Mouse (Mus musculus) liver, embryonic 12.5 days (tissue): ENCODE measurements at regions not wholly inside any gene's neighbourhood (a gene's known extent, or its start where the extent isn't known, plus 50 kb on each side); places are given as distances from the start of the nearest gene placed in this dataset.

Experiments
- ATAC-seq: fragments of 200-750 bp; cut with Nextera tagmentation; 2 replicates; pipeline ENCODE4 v1.8.0; 2017; ENCODE audit warnings: moderate number of reproducible peaks, mild to moderate bottlenecking, moderate library complexity
- H3K27ac ChIP-seq: fragments of 300-500 bp; sonication (generic); 2 replicates; pipeline ENCODE4 v1.5.1; 2016; ENCODE audit warnings: mild to moderate bottlenecking
- H3K27me3 ChIP-seq: fragments of 300-500 bp; sonication (generic); replicated peaks from 2 replicates; pipeline ENCODE4 v1.6.1; 2016; ENCODE audit warnings: mild to moderate bottlenecking, moderate library complexity
- H3K36me3 ChIP-seq: fragments of 300-500 bp; sonication (generic); 2 replicates; pipeline ENCODE4 v1.6.1; 2016; ENCODE audit warnings: mild to moderate bottlenecking, moderate library complexity
- H3K4me1 ChIP-seq: fragments of 300-500 bp; sonication (generic); 2 replicates; pipeline ENCODE4 v1.6.1; 2016
- H3K4me2 ChIP-seq: fragments of 300-500 bp; sonication (generic); 2 replicates; pipeline ENCODE4 v1.6.1; 2016; ENCODE audit warnings: mild to moderate bottlenecking, moderate library complexity
- H3K4me3 ChIP-seq: fragments of 300-500 bp; sonication (generic); 2 replicates; pipeline ENCODE4 v1.5.1; 2016; ENCODE audit warnings: mild to moderate bottlenecking, moderate library complexity
- H3K9ac ChIP-seq: fragments of 300-500 bp; sonication (generic); 2 replicates; pipeline ENCODE4 v1.6.1; 2016; ENCODE audit warnings: mild to moderate bottlenecking, moderate library complexity
- H3K9me3 ChIP-seq: fragments of 300-500 bp; sonication (generic); replicated peaks from 2 replicates; pipeline ENCODE4 v1.6.1; 2016; ENCODE audit warnings: mild to moderate bottlenecking, moderate library complexity
- WGBS: fragments of 180-500 bp; shearing (Covaris S2); methylation state at CpG from one replicate; pipeline ENCODE4 v1.1.7; 2016; ENCODE audit not compliant: insufficient replicate concordance; 5-methylcytosine and 5-hydroxymethylcytosine counted together

DNA sequence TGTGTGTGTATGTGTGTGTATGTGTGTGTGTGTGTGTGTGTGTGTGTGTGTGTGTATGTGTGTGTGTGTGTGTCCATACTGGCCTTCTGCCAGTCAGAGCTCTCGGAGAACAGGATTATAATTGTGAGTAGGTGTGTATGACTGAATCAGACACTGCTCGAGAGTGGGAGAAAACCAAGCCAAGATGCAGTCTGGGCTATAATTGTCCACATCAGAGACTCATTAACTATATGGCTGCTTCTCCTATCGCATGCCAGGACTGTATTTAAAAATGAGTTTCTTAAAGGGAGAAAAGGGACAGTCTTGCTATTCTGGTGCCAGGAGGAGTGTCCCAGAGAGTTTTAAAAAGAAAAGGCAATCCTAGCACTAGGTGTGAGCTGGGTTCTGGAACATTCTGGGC lies 58.7 kb upstream of the Adpgk start:
- H3K4me1 ChIP-seq, result no peaks in the 10 kb centered on the region
- H3K36me3 ChIP-seq, result no peaks in the 10 kb centered on the region
- H3K27ac ChIP-seq, result no peak overlapping the region
- H3K4me3 ChIP-seq, result no peak overlapping the region
- WGBS, result 67% methylated on average over 3 of the region's 3 CpGs
- no peak overlapping the region for H3K9ac ChIP-seq
- ATAC-seq, result no peak
- H3K27me3 ChIP-seq, result no peaks in the 10 kb centered on the region
- H3K4me2 ChIP-seq, result no peak overlapping the region
- no peaks in the 10 kb centered on the region for H3K9me3 ChIP-seq

DNA sequence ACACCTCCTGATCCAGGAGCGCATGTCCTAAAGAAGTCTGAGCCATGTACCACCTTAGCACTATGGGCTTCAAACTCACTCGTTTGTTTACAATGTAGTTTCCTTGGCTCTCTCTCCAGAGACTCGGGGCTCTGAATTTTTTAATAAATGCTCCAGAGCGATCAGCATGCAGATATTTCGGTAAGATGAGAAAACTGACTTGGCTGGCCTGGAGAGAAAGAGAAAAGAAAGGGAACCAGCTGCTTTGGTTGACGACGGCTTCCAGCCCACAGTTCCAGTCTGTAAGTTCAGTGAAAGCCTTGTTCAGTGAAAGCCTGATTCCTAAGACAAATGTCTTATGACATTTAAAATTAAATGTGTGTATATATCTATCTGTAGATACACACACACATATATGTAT lies 59.4 kb upstream of the Adpgk start:
- H3K36me3 ChIP-seq, result no peaks in the 10 kb centered on the region
- no peaks in the 10 kb centered on the region for H3K9me3 ChIP-seq
- no peak for ATAC-seq
- H3K4me2 ChIP-seq, result no peak overlapping the region
- H3K4me1 ChIP-seq, result no peaks in the 10 kb centered on the region
- no peak overlapping the region for H3K9ac ChIP-seq
- no peak overlapping the region for H3K4me3 ChIP-seq
- H3K27ac ChIP-seq, result no peak overlapping the region
- 66% methylated on average over 7 of the region's 7 CpGs for WGBS
- no peaks in the 10 kb centered on the region for H3K27me3 ChIP-seq

DNA sequence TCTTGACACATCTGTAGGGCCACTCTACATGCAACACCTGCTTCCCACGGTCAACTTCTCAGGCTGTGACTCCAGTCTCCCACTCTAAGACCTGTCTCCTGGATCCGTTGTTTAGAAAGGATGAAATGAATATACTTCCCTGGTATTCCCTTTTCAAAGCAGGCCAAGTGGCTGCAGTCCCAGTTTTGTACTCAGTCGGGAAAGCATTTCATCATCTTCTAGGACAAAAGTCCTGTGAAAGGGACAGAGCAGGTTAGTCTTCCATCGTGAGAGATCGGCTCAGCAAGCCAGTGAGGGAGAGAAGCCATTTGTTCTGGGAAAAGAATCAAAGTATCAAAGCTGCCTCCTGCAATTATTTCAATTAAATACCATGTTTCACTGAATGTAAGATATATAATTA lies 60.2 kb upstream of the Adpgk start:
- ATAC-seq, result no peak
- no peaks in the 10 kb centered on the region for H3K36me3 ChIP-seq
- WGBS, result 67% methylated on average over 5 of the region's 5 CpGs
- H3K27me3 ChIP-seq, result no peaks in the 10 kb centered on the region
- no peaks in the 10 kb centered on the region for H3K9me3 ChIP-seq
- H3K27ac ChIP-seq, result no peak overlapping the region
- no peak overlapping the region for H3K4me3 ChIP-seq
- no peaks in the 10 kb centered on the region for H3K4me1 ChIP-seq
- H3K4me2 ChIP-seq, result no peak overlapping the region
- H3K9ac ChIP-seq, result no peak overlapping the region

DNA sequence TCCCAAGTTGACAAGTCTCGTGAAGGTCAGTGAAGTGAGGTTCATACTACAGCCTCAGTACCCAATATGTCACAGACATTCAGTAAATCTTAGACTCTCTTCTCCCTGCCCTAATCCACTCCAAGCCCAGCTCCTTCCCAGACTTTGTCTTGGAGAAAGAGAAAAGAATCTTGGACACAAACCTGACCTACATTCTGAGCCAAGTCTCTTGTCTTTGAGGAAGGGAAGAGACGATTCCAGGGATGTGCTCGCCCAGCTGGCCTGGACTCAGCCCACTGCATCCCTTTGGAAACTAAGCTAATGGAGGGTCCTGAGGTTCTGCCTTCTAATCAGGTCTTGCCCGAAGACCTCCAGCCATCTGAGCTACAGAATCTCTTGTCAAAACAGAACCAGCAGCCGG lies 61.2 kb upstream of the Adpgk start:
- no peak overlapping the region for H3K27ac ChIP-seq
- H3K36me3 ChIP-seq, result no peaks in the 10 kb centered on the region
- no peak overlapping the region for H3K9ac ChIP-seq
- H3K27me3 ChIP-seq, result no peaks in the 10 kb centered on the region
- H3K4me3 ChIP-seq, result no peak overlapping the region
- ATAC-seq, result no peak
- no peaks in the 10 kb centered on the region for H3K4me1 ChIP-seq
- whole genome bisulfite sequencing, result 74% methylated on average over 5 of the region's 5 CpGs
- no peak overlapping the region for H3K4me2 ChIP-seq
- H3K9me3 ChIP-seq, result no peaks in the 10 kb centered on the region

DNA sequence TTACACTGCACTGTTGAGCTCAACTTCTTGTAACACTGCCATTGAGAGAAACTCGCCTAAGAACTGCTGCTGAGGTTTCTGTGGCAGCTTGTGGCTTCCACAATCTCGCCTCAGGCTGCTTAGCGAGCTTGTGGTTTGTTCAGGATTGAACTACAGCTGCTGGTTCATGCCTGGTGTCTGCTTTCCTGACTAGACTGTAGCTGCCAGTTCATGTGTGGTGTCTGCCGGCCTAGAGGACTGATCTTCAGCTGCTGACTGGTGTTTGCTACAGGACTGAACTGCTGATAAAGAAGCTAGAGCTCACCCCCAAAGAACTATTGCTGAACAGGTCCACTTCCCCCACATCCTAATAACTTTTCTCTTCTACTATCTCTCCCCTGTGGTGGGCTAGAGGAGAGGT lies 63.4 kb upstream of the Adpgk start:
- H3K27ac ChIP-seq, result no peak overlapping the region
- H3K4me1 ChIP-seq, result no peaks in the 10 kb centered on the region
- no peaks in the 10 kb centered on the region for H3K36me3 ChIP-seq
- H3K9me3 ChIP-seq, result no peaks in the 10 kb centered on the region
- WGBS, result 43% methylated on average over 4 of the region's 4 CpGs
- H3K4me2 ChIP-seq, result no peak overlapping the region
- H3K4me3 ChIP-seq, result no peak overlapping the region
- no peak for ATAC-seq
- no peak overlapping the region for H3K9ac ChIP-seq
- no peaks in the 10 kb centered on the region for H3K27me3 ChIP-seq

DNA sequence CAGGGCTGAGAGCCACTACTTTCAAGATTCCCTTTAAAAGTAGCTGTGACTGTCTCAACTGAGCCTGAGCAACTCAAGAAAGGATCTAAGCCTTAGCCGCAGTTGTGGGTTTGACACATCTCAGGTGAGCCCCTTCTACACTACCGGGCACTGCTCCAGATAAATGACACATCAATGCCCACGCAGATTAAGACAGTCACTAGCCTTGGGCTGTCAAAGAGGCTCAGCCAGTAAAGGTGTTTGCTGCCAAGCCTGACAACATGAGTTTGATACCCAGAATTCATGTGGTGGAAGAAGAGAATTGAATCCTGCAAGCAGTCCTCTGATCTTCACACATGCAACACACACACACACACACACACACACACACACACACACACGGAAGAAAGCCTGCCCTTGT lies 65.0 kb upstream of the Adpgk start:
- Histone ChIP-seq H3K9ac (no peak overlapping the region), H3K27me3 (no peaks in the 10 kb centered on the region), H3K9me3 (no peaks in the 10 kb centered on the region), H3K36me3 (no peaks in the 10 kb centered on the region), H3K4me1 (no peaks in the 10 kb centered on the region), H3K27ac (no peak overlapping the region), H3K4me3 (no peak overlapping the region), H3K4me2 (no peak overlapping the region)
- no peak for ATAC-seq
- WGBS, result 69% methylated on average over 4 of the region's 4 CpGs

DNA sequence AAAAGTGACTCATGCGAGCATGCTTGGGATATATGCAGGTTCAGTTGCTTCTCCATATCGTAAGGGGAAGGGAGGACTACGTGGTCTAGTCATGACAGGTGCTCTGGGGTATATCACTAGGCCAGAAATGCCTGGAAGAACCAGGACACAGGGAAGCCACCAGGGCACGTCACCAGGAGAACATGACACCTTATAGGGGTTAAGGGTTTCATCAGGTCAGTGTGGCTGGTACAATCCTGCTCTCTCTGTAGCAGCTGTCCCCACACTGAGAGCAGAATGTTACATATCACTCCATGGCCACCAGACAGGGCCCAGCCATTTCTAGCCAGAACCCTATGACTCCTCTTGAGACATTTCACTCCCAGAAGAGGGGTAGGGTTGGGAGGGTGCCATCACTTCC lies 72.1 kb upstream of the Adpgk start:
- Histone ChIP-seq H3K9me3 (no peaks in the 10 kb centered on the region), H3K9ac (no peak overlapping the region), H3K4me3 (no peak overlapping the region), H3K27ac (no peak overlapping the region), H3K4me2 (no peak overlapping the region), H3K4me1 (no peaks in the 10 kb centered on the region), H3K36me3 (no peaks in the 10 kb centered on the region), H3K27me3 (no peaks in the 10 kb centered on the region)
- WGBS, result 59% methylated on average over 4 of the region's 4 CpGs
- ATAC-seq, result no peak

DNA sequence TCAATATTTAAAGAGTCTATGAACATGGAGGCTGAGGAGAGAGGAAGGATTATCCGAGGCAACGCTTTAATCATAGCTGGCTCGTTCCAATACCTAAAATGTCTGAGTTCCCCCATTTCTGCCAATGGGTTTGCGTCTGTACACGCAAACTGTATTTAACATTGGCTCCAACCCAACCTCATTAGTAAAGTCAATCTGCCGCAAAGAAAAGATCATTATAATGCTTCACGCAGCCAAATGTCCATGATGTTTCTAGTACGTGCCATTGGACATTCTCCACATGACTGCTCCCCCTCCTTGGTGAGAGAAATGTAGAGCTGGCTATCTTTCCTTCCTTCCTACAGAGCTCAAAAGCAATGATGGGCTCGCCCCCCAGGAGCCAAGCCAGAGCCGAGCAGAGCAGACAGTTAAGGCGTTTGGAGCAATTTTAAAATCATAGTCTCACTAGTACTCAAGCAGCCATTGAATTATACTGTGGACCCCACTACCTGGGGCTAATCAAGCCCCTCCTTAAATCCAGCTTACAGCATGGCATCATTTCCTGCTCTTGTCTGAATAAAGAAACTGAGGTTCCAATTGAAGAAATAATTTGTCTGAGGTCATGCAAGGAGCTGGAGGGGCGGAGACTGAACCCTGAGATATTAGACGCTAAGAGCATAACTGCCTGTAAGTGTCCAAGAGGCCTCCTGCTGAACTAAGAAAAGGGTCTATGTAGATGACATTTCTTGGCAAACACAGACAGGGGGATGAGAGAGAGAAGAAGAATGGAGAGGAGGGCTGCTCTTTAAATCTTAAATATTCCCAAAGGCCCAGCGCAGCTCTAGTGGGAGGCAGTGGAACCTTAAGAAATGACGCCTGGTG lies 88.5 kb upstream of the Adpgk start:
- Histone ChIP-seq H3K27me3 (no peaks in the 10 kb centered on the region), H3K4me3 (no peak overlapping the region), H3K9ac (no peak overlapping the region), H3K9me3 (no peaks in the 10 kb centered on the region), H3K4me2 (no peak overlapping the region), H3K4me1 (no peaks in the 10 kb centered on the region), H3K27ac (no peak overlapping the region), H3K36me3 (no peaks in the 10 kb centered on the region)
- WGBS, result 74% methylated on average over 15 of the region's 15 CpGs
- no peak for ATAC-seq

DNA sequence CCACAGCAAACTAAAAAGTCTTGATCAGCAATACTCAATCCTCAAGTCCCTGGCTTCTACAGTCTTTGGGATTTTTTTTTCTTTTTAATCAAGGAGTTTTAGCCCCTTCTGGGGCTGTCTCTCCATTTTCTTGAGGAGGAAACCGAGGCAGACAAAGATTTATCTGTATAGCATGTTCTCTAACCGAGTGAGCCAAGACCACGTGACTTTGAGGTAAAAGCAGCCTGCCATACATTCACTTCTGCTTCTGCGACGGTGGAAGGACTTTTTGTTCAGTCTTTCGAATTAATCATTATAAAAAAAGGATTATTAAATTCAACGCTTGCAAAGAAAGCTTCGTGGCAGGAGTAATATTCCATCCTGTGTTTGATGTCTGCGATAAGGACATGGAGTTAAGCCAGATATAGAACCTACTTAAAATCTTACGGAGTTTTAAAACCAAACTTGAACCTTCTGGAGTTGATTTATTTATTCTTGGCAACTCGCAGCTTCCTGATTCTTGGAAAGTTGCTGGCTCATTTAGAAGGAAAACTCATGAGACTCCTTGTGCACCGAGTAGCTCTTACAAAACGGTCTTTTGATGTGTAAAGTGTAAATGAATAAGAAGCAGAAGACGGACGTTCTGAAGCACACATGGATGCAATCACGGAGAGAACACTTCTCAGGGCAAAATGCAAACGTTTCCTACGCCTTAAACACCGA lies 91.7 kb upstream of the Adpgk start:
- Histone ChIP-seq H3K4me2 (no peak overlapping the region), H3K9me3 (no peaks in the 10 kb centered on the region), H3K27ac (no peak overlapping the region), H3K27me3 (0 out of 2 replicates have a peak, but pooled peaks cover 4% of the 10 kb centered on the region), H3K4me1 (no peaks in the 10 kb centered on the region), H3K4me3 (no peak overlapping the region), H3K9ac (no peak overlapping the region), H3K36me3 (no peaks in the 10 kb centered on the region)
- no peak for ATAC-seq
- WGBS, result 57% methylated on average over 19 of the region's 19 CpGs

DNA sequence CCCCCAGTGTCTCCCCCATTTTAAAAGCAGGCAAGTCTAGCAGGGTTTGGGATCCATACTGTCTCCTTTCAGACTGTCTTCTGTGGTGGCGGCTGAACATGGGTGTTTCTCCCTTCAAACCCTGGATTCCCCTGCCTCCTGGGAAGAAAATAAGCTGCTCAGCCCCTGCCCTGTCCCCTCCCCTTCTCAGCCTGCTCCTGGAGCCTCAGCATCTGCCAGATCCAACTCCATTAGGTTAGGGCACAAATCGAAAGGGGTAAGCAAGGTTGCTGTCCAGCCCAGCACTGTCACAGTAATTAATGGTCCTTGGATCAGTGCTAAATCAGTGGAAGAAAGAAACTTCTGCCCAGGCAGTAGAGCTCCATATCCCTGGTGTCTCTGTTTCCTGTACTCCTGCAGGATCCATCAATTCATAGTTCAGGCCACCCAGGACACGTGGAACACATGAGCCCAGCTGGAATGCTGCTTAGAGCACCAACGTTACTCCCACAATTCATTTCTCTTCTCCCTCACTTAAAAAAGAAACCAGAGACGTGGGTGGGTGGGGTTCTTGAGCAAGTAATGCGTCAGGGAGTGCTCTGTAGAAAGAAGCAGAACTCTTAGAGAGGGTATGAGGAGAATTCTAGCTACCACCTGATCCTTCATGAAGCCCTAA lies 93.0 kb upstream of the Adpgk start:
- no peak overlapping the region for H3K27ac ChIP-seq
- H3K36me3 ChIP-seq, result no peaks in the 10 kb centered on the region
- H3K9me3 ChIP-seq, result no peaks in the 10 kb centered on the region
- no peak overlapping the region for H3K4me3 ChIP-seq
- 0 out of 2 replicates have a peak, but pooled peaks cover 4% of the 10 kb centered on the region for H3K27me3 ChIP-seq
- 44% methylated on average over 6 of the region's 6 CpGs for WGBS
- H3K9ac ChIP-seq, result no peak overlapping the region
- no peaks in the 10 kb centered on the region for H3K4me1 ChIP-seq
- no peak overlapping the region for H3K4me2 ChIP-seq
- no peak for ATAC-seq

DNA sequence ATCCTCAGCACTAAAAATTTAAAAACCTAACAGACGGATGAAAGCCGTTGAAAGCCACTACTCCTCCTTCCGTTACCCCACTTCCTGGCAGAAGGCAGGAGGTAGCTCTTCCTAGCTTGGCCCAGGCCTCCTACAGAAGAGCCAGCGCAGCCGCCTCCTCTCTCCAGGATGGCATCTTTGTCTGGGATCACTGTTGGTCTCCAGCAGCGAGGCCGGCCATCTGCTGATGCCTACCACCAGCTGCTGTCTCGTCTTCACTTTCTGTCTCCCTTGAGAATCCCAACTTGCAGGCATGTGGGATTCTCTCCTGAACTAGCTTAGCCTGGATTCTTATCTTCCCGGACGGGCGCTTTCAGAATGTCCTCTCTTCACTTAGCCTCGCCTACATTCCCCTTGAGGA lies 93.9 kb upstream of the Adpgk start:
- 67% methylated on average over 12 of the region's 12 CpGs for WGBS
- no peak overlapping the region for H3K27ac ChIP-seq
- H3K4me1 ChIP-seq, result no peaks in the 10 kb centered on the region
- no peaks in the 10 kb centered on the region for H3K9me3 ChIP-seq
- H3K27me3 ChIP-seq, result 0 out of 2 replicates have a peak, but pooled peaks cover 4% of the 10 kb centered on the region
- H3K36me3 ChIP-seq, result no peaks in the 10 kb centered on the region
- no peak overlapping the region for H3K4me3 ChIP-seq
- no peak overlapping the region for H3K9ac ChIP-seq
- no peak for ATAC-seq
- no peak overlapping the region for H3K4me2 ChIP-seq

DNA sequence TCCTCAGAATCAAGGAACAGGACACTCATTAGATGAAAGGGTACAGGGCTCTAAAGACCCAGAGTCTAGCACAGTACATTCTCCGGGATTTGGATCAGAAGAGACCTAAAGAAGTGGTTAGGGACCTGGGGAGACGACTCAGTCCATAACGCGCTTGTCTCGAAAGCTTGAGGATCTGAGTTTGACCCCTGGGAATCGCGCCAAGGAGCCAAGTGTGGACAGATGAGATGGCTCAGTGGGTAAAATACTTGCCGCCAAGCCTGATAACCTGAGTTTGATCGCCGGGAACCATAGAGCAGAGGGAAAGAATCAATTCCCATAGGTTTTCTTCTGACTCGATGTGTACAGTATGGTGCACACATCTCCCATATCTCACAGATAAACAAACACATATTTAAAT lies 97.4 kb upstream of the Adpgk start:
- 0 out of 2 replicates have a peak, but pooled peaks cover 4% of the 10 kb centered on the region for H3K27me3 ChIP-seq
- no peaks in the 10 kb centered on the region for H3K36me3 ChIP-seq
- H3K4me1 ChIP-seq, result no peaks in the 10 kb centered on the region
- no peak overlapping the region for H3K27ac ChIP-seq
- no peak for ATAC-seq
- no peak overlapping the region for H3K4me3 ChIP-seq
- H3K9ac ChIP-seq, result no peak overlapping the region
- H3K4me2 ChIP-seq, result no peak overlapping the region
- WGBS, result 79% methylated on average over 11 of the region's 11 CpGs
- H3K9me3 ChIP-seq, result no peaks in the 10 kb centered on the region
